Mouse (Mus musculus) large intestine, adult 2 months (tissue): ENCODE results near the gene Wdr63. TPM values are rescaled to one million over a fixed set of nuclear protein-coding genes. Genes with fewer than 3 reads are reported as not detected.

Source experiments
- DNase-seq: peaks from one replicate; pipeline ENCODE4 v3.0.0-alpha.2; 2012; ENCODE audit warnings: low read depth, low spot score
- WGBS: fragments of 180-500 bp; shearing (Covaris S2); methylation state at CpG from one replicate; pipeline ENCODE4 v1.1.7; 2018; 5-methylcytosine and 5-hydroxymethylcytosine counted together
- polyA plus RNA-seq: library from polyadenylated mRNA; depleted of rRNA; stranded (reverse); fragments of >200 nt; gene quantifications from 2 replicates; pipeline ENCODE4 v1.2.3, GENCODE M21; 2012

Wdr63 gene
- polyA plus RNA-seq, 1 experiment = 0.15 TPM

DNA sequence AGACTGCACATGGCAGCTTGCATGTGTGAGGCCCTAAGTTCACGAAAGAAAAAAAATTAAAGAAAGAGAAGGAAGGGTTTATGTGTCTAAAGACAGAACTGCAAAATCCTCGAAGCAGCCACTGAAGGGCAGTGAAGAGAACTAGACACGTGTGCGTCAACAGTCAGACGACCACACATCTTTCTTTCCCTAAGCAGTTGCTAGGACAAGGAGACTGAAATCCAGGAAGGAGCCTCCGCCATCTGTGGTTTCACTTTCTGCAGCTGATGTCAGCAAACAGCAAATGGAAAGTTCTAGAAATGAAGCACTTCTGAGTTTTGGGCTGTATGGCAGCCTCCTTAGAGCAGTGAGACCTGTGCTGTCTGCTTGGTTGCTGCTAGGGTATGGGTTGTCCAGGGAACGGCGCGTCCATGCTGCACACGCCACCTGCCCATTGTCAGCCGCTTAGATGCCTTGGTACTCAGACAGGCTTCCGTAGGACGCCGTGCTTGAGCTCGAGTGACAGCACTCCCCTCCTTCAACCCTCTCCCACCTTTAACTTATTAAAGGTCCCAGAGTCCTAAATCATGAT, 48.5 kb downstream of the Wdr63 start:
- 74% methylated on average over 15 of the region's 15 CpGs for WGBS
- no peak for DNase-seq

DNA sequence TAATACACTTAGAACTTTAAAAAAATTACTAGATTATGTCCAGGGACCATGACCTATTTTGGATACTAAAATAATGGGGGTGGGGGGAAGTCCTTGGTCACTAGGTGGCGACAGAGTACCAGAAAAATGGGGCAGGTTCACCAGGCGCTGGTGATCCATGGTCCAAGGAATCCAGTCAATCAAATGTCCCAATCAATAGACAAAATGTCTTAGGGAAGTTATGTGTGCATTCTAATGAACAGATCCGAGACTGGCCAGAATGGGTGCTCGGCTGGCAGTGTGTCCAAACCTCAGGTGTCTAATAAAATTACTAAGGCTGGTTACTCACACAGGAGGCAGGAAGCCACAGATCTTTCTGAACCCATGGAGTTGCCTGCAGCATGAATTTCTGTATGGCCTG, 49.7 kb downstream of the Wdr63 start:
- no peak for DNase-seq
- 12% methylated on average over 4 of the region's 4 CpGs for WGBS

DNA sequence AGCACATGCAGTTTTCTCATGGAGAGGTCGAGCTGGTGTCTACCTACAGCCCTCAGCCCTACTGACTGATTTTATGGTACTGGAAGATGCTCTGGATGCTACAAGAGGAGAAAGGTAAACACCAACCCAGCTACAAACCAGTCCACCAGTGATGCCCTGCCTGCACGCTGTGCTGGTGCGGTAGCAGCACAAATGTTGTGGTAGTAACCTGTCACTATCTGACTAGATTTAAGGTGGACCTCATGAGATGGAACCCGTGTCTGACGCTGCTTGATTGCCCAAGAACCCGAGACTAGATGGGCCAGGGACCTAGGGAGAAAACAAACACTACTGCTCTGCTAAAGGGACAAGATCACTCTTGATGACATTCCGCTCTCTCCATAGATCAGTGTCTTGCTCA, 50.8 kb downstream of the Wdr63 start:
- 59% methylated on average over 7 of the region's 7 CpGs for WGBS
- DNase-seq = no peak

DNA sequence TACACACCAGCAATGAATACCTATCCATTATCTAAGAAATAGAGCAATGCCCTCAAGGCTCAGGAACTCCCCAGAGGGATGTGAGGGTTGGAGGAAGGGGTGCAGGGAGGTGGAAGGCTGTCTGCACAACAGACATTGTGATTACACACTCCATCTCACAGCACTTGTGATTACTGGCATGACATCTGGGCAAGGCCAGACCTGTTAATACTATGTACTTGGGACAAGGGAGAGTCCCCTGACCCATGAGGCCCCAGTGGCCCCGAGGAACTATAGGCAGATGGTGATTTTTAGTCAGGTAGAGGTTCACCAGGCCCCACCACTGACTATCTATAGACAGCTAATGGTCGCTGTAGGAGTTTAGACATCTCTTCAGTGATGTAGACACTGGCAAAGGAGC, 54.1 kb downstream of the Wdr63 start:
- WGBS = 90% methylated on average over 2 of the region's 2 CpGs
- DNase-seq = no peak

DNA sequence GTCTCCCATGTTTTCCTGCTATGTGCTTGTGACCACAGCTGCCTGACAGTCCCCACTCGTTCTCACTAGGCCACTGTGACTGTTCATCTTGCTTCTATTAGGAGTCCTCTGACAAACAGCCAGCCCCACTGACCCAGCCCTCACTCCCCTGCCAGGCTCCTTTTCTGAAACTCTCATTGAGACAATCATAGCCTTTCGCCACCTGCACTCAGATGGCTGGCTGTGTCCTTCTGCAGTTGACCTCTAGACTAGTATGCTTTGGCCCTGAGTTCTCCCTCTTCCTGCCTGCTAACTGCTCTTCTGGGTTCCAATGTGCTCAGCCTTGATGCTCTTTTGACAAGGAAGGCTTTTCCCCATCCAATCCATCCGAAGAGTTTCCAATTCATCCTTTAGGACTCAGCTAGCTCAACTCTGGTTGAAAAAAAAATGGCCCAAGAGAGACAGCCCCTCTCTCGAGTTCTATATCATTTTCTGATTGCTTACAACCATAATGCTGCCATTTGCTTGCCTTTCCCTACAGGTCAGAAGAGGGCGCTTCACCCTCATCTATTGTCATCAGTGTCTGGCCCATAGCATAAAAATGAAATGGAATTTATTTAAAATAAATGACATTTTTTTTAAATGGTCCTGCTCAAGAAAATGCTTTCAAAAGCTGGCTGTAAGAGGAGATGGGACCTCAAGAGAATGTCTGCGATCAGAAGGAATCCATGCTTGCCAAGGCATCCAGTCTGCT, 54.7 kb downstream of the Wdr63 start:
- no peak for DNase-seq

DNA sequence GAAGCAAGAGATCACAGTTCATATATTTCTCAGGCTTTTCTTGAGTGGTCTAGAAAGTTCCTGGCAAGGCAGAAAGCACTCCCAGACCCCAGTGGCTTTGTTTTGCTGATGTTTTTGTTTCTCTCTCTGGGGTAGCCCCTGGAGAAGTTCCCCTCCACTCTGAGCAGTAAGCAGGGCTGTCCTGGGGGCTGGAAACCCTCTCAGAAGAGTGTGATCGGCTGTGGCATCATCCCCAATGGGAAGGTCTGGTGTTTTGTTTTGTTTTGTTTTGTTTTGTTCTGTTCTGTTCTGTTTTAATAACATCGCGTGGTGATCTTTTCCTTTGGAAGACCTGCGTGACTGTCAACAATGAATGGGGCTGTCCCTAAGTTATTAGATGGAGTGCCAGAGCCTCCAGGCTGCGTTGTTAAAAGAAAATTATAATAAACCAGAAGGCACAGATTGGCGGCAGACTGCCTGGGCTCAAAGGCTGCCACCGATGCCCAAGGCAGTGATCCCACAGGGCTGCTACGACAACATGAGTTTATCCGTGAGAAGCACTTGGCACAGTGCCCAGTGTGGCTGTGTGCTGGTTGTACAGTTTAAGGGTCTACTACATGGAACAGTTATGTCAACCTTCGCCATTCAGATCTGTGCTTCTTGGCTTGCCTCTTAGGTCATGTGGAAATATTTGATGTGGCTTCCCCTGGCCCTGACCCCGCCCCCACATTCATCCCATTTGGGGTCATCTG, 56.5 kb downstream of the Wdr63 start:
- no peak for DNase-seq
- 48% methylated on average over 11 of the region's 11 CpGs for WGBS

More for the DNA sequence above, 54.7 kb downstream of the Wdr63 start:
- 70% methylated on average over 6 of the region's 6 CpGs for WGBS

DNA sequence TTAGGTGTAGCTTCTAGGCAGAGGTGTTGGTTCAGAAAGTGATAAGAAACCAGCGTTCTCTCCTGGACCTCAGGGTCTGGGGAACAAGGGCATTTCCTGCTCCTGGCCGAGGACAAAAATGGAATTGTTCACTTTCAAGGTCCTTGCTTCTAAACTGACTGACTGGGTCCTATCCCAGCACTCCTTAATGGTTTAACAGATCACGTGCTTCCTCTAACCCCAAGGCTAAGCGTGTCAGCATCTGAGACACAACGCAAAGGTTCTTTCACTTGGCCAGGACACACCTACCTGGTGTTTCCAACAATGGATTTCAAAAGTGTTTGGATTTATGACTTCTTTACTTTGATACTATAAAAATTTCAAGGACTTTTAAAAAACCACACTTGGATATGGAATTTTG, 58.0 kb downstream of the Wdr63 start:
- DNase-seq = no peak
- WGBS = 37% methylated on average over 5 of the region's 5 CpGs

DNA sequence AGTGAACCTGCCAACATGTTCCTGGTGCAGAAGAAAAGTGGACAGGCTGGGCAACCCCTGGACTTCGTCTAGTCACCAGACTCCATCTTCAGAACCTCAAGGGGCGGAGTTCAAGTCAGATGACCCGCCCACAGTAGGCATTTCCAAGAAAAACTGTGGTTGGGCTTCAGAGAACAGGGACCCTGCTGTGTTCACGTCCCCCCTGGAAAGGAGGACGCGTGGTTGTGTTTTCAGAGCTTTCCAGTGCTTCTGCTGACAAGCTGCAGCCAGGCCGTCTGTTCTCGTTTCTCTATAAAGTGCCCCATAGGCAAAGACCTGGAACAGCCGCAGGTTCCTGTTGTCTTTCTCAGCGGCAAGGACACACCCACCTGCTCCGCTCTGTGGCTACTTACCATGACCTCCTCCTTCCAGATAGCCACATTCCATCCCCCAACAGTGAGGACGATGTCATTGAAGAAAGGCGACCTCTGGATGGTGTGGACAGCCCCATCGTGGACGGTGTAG, 60.2 kb downstream of the Wdr63 start:
- peak; percentile 44 for DNase-seq
- WGBS = 19% methylated on average over 15 of the region's 15 CpGs

DNA sequence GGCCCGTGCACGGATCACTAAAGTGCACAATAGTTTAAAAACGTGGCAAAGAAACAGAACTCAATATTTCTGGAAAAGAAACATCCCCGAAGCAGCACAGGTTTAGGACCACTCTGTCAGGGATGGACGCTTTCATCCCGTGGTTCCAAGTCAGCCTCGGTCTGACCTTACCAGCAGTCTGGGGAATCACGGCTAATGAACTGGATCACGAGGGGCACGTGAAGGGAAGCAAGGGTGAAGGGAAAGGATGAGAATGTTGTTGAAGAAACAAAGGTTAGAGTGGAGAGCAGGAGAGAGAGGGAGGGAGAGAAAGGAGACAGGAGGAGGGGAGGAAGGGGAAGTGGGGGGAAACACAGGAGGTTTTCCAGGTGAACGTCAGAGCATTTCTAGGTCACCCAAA, 61.9 kb downstream of the Wdr63 start:
- no peak for DNase-seq
- 90% methylated on average over 11 of the region's 11 CpGs for WGBS

DNA sequence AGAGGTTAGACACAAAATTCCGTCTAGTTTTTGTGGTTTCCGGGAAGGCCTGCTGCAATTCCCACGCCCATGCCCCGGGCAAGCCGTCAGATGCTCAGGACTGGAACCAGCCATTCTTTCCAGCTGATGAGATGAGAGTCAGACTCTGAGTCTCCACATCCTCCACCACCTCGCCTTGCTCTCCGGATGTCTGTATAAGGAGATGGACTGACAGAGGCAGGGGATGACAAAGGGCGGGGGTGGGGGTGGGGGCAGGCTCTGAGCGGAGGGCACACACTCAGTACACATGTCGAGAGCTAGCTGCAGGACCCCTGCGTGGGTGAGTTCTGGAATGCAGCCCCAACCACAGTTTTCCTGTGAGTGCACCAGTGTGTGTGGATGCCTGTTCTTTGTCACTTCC, 63.0 kb downstream of the Wdr63 start:
- no peak for DNase-seq
- WGBS = 58% methylated on average over 11 of the region's 11 CpGs

DNA sequence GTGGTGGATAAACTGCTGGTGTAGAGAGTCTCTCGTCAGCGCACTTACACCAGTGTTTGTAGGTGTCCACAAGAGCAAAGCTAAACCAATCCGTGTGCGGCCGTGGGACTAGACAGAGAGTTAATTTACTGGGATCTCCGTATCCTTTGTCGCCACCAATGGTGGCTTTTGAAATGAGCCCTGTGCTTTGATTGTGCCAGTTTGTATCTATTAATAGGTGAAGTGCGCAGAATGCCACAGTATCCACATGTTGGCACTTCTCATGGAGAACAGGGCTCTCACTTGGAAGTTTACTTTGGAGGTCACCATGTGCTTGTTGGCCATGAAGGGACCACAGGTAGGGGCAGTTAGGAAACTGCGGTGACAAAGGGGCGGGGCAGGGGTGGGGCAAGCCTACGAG, 66.5 kb downstream of the Wdr63 start:
- 84% methylated on average over 11 of the region's 11 CpGs for WGBS
- no peak for DNase-seq

DNA sequence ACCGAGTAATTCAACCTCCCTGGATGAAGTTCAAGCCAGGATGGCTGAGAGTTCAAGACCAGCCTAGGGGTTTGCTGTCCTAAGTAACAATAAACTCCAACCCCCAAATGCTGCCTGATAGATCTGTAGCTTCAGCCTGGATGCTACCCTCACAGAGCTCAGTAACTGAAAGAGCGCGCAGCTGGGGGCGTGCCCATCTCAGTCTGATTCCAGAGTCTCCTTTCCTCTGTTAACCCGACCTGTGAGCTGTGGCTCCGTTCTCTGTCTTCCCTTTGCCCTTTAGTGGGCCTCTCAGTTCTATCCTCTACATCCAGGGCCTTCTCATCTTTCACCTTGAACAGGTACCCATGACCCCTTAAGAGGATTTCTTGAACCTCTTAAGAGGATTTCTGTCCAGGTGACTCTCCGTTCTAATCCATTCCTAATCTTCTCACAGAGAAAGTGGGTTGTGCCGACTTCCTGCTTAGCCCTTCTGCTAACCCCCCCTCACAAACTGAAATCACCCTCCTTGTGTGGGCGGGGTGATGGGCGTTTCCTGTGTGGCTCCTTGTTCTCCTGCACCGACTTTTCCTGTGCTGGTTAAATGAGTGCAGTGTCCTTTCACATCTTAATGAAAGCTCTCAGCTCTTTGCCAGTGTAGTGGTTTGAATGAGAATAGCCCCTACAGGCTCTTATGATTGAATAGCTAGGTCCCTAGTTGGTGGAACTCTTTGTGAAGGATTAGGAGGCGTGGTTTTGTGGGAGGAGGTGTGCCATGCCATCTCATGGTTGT, 68.6 kb downstream of the Wdr63 start:
- WGBS = 56% methylated on average over 12 of the region's 12 CpGs
- DNase-seq = no peak

DNA sequence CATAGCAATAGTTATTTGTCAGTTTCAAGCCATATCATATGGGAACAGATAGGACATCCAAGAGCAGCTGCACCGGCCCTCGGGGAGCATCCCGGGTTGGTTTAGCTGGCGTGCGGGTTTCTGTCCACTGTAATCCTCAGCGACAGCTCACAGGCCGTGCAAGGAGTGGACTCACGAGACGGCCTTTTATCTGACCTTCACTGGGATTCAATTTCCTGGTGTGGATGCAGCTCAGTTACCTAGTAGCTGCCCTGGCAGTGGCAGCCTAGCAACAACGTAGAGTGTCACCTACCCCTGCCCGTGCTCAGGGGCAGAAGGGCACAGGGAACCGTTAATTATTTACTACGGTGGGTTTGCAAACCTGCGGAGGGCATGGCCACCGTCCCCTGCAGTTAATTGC, 70.0 kb downstream of the Wdr63 start:
- no peak for DNase-seq
- WGBS = 32% methylated on average over 15 of the region's 15 CpGs

DNA sequence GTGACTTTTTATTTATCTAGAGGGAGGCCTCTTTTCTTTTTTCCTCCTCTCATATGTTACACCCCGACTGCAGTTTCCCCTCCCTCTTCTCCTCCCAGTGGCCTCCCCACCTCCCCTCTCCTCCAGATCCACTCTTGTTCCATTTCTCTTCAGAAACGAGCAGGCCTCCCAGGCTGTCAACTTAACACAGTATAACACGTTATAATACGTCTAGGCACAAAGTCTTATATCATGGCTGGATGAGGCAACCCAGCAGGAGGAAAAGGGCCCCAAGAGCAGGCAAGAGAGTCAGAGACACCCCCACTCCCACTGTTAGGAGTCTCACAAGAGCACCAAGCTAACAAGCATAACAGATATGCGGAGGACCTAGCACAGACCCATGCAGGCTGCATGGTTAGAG, 75.0 kb downstream of the Wdr63 start:
- WGBS = 87% methylated on average over 5 of the region's 5 CpGs
- no peak for DNase-seq

DNA sequence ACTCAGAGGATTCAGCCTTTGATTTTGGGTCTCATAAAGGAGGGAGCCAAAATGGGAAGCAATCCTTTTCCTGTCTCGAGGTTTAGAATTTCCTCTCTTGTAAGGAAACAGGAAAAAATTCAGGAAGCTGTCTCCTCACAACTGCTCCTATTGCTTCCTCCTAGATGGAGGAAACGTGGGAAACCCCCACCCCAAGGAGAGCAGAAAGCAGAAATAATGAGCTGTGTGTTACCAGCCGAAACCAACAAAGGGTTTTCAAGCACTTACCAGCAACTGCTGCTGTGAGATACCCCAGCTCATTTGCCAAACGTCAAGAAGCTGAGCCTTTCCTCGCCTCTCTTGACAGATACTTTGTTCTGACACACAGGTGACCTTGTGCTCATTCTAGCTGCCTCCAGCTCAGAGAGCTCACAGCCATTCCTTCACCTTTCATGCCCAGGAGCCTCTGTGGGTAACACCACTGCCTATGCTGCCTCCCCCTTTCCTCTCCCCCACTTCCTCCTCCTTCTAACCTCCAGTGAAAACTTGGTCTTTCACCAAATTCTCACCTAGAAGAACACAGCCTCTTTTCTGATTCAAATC, 77.6 kb downstream of the Wdr63 start:
- 41% methylated on average over 5 of the region's 5 CpGs for WGBS
- no peak for DNase-seq

DNA sequence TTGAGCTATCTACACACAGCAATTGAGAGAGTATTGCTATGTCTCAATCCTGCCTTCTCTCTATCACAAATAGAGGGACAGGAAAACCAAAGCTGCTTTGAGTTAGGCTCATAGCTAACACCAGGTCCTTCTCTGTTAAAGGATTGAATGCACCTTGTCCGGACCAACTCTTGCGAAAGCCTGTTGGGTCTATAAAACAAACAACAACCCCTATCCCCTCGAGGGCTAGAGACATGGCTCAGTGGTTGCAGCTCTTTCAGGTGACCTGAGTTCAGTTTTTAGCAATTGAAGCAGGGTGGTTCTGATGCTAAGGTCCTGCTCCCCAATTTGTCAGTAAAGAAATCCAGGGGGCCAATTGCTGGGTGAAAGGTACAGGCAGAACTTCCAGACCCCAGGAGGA, 78.7 kb downstream of the Wdr63 start:
- no peak for DNase-seq

DNA sequence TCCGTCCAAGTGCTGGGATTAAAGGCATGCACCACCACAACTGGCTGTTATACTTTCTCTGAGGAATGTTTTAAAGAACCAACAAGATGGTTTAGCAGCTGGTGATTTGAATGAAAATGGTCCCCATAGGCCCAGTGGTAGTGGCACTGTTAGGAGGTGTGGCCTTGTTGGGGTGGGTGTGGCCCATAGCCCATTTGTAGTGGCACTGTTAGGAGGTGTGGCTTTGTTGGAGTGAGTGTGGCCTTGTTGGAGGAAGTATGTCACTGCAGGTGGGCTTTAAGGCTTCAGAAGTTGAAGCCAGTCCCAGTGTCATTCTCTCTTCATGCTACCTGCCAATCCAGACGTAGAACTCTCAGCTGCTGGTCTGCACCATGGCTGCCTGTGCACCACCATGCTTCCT, 79.5 kb downstream of the Wdr63 start:
- 97% methylated on average over 2 of the region's 2 CpGs for WGBS
- no peak for DNase-seq

More for the DNA sequence above, 78.7 kb downstream of the Wdr63 start:
- 63% methylated on average over 3 of the region's 3 CpGs for WGBS

DNA sequence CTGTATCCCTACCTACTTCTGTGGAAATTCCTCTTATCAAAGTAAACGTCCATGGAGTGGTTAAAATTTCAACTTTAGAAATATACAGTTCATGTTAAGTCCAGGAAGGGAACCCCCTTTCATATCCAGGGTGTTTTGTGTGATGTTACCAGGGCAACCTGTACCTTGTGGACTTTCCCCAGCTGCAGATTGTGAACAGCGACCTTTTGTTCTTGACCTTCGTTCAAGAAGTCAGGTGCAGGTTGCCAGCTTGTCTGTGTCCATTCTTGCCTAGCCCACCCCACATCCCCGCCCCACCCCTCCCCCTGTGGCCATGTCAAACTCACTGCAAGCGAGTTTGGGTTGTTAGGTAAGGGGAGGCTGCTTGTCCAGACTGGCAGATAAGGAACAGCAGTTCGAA, 80.8 kb downstream of the Wdr63 start:
- WGBS = 16% methylated on average over 6 of the region's 6 CpGs
- no peak for DNase-seq

DNA sequence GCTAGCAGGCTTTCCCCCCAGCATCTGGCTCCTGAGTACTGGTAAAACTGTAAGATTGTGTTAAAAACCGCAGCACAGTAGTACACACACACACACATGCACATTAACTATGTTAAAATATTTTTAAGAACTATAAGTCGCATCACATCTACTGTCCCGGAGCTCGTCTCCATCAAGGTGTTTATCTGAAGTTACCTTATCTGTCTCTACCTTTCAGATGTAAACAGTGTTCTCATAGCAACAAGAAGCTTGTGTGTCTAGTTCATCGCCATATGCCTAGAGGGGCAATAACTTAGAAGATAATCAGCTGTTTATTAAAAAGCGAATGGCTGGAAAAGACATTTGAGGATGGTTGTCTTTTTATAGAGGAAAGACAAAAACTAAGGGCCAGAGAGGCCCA, 82.4 kb downstream of the Wdr63 start:
- 91% methylated on average over 6 of the region's 6 CpGs for WGBS

DNA sequence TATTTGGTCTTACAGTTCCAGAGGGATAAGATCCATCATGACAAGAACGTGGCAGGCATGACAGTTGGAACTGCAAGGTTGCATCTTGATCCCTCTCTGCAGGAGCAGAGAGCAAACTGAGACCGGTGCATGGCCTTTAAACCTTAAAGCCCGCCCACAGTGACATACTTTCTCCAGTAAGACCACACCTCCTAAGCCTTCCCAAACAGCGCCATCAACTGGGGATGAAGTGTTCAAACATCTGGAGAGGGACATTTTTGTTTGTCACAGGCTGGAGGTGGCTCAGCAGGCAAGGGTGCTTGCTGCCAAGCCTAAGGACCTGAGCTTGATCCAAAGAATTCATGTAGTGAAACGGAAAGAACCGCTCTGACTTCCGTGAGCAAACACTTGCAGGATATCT, 83.2 kb downstream of the Wdr63 start:
- WGBS = 88% methylated on average over 7 of the region's 7 CpGs
- DNase-seq = no peak

More for the DNA sequence above, 82.4 kb downstream of the Wdr63 start:
- DNase-seq = no peak
